Mouse (Mus musculus) neural tube, embryonic 15.5 days (tissue): ENCODE data around the gene Pknox1. TPM values are rescaled to one million over a fixed set of nuclear protein-coding genes. Genes with fewer than 3 reads are reported as not detected.

Experiments used
- ATAC-seq: fragments of 200-750 bp; cut with Nextera tagmentation; 2 replicates; pipeline ENCODE4 v1.8.0; 2017; ENCODE audit warnings: mild to moderate bottlenecking, moderate TSS enrichment, moderate library complexity; ENCODE audit not compliant: low FRiP score
- H3K27ac ChIP-seq: fragments of 300-500 bp; sonication (generic); replicated peaks from 2 replicates; pipeline ENCODE4 v1.5.1; 2015; ENCODE audit warnings: mild to moderate bottlenecking, inconsistent platforms
- H3K27me3 ChIP-seq: fragments of 300-500 bp; sonication (generic); replicated peaks from 2 replicates; pipeline ENCODE4 v1.6.1; 2015; ENCODE audit warnings: inconsistent platforms
- H3K36me3 ChIP-seq: fragments of 300-500 bp; sonication (generic); 2 replicates; pipeline ENCODE4 v1.6.1; 2015; ENCODE audit warnings: inconsistent platforms
- H3K4me1 ChIP-seq: fragments of 300-500 bp; sonication (generic); 2 replicates; pipeline ENCODE4 v1.6.1; 2015; ENCODE audit warnings: inconsistent platforms
- H3K4me2 ChIP-seq: fragments of 300-500 bp; sonication (generic); 2 replicates; pipeline ENCODE4 v1.6.1; 2015; ENCODE audit warnings: inconsistent platforms, mild to moderate bottlenecking, moderate library complexity
- H3K4me3 ChIP-seq: fragments of 300-500 bp; sonication (generic); replicated peaks from 2 replicates; pipeline ENCODE4 v1.5.1; 2015; ENCODE audit warnings: mild to moderate bottlenecking, inconsistent platforms
- H3K9ac ChIP-seq: fragments of 300-500 bp; sonication (generic); replicated peaks from 2 replicates; pipeline ENCODE4 v1.6.1; 2015; ENCODE audit warnings: mild to moderate bottlenecking, inconsistent platforms
- H3K9me3 ChIP-seq: fragments of 300-500 bp; sonication (generic); replicated peaks from 2 replicates; pipeline ENCODE4 v1.6.1; 2016; ENCODE audit warnings: inconsistent platforms
- WGBS: fragments of 180-500 bp; shearing (Covaris S2); methylation state at CpG from one replicate; pipeline ENCODE4 v1.1.7; 2015; ENCODE audit warnings: mixed read lengths; 5-methylcytosine and 5-hydroxymethylcytosine counted together
- polyA plus RNA-seq: library from polyadenylated mRNA; unstranded; fragments of >200 nt; fragmentation: Nextera tagmentation; extraction: Ambion mirVana; gene quantifications from 2 replicates; pipeline ENCODE4 v1.2.1, GENCODE M21; 2015

Pknox1 gene
- polyA plus RNA-seq, 1 experiment from 2014 or later: 43.4 TPM

DNA sequence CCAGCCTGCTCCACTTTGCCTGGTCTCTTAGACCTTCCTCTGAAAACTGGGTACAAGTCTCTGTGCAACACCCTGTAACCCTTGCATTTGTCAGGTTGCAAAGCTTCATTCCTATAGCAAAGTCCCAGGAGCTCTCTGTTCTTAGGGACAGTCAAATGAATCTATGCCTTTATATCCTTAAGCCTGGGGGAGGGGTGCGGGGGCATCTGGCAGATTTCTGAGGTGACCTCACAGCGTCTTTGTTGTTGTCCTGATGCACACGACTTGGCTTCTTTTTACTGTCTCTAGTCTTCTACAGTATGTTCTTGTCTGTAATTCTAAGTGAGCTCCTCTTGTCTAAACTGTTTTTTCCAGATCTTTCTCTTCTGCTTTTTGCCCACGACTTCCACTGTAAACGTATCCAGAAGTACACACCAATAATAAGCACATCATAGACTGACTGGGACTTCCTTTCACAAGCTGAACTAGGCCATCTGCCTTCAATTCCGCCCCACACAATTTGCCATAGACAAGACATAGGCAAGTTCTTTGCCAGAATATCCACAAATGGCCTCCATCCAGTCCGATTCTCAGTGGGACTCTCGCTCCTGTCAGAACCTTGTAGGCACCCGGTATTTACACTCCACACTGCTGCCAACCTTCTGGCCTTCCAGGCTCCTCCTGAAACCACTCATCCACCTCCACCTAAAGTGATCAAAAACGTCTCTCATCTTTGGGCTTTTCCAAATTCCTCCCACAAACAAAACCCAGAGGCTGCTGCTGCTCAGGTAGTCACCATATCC is 12.1 kb downstream of the Pknox1 start:
- ATAC-seq: no peak

DNA sequence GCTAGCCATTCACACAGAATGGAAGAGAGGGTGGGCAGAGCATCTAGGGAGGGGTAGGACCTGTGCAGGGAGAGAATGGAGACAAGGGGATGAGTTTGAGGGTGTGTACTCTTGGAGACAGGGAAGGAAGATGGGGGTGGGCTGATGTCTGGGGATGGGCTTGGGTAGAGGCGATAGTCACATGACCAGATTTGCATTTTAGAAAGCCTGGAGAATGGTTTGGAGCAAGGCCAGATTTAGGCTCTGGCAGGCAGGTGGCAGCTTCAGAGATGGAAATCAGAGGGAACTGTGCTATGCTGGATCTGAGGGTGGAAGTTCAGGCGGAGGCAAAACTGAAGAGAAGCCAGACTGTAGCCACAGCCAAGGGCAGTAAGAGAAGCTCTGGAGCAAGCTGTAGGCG is 15.8 kb downstream of the Pknox1 start:
- 42% methylated on average over 3 of the region's 3 CpGs for WGBS
- H3K4me2 ChIP-seq: no peak overlapping the region
- peaks cover 12% of the 10 kb centered on the region for H3K36me3 ChIP-seq
- no peak overlapping the region for H3K4me3 ChIP-seq
- peaks cover 36% of the 10 kb centered on the region for H3K4me1 ChIP-seq
- H3K27me3 ChIP-seq: no peaks in the 10 kb centered on the region
- no peak overlapping the region for H3K9ac ChIP-seq
- no peaks in the 10 kb centered on the region for H3K9me3 ChIP-seq
- no peak for ATAC-seq
- H3K27ac ChIP-seq: no peak overlapping the region

More for the DNA sequence above, 12.1 kb downstream of the Pknox1 start:
- no peaks in the 10 kb centered on the region for H3K27me3 ChIP-seq
- no peaks in the 10 kb centered on the region for H3K9me3 ChIP-seq
- no peak overlapping the region for H3K9ac ChIP-seq
- no peak overlapping the region for H3K27ac ChIP-seq
- no peak overlapping the region for H3K4me2 ChIP-seq
- peaks cover 19% of the 10 kb centered on the region for H3K4me1 ChIP-seq
- H3K4me3 ChIP-seq: no peak overlapping the region
- 83% methylated on average over 10 of the region's 10 CpGs for WGBS
- no peaks in the 10 kb centered on the region for H3K36me3 ChIP-seq

DNA sequence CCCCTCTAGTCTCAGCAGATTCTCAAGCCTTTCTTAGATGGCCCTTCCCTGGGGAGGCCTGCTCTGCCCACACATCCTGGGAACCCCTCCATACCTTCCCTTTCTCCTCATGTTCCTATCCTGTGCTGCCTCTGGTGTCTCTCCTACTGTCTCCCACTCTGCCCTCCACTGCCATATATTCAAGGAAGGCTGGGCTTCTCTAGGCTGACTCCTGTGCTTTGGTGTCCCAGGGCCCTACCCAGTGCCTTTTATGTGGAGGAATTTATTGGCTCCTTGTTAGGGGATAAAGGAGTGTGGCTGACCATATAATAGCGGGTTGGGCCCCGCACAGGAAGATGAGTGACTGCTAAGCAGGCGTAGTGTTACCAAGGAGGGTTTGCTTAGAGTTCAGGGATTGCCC is 18.7 kb downstream of the Pknox1 start:
- H3K27me3 ChIP-seq: no peaks in the 10 kb centered on the region
- H3K36me3 ChIP-seq: peaks cover 24% of the 10 kb centered on the region
- no peak overlapping the region for H3K4me3 ChIP-seq
- H3K4me2 ChIP-seq: no peak overlapping the region
- H3K27ac ChIP-seq: peak overlapping the region; percentile 3; the same call in 1 of the 2 replicates
- 0 out of 2 replicates have a peak overlapping the region, but pooled peaks have one; percentile 1 for H3K9ac ChIP-seq
- WGBS: 13% methylated on average over 3 of the region's 3 CpGs
- ATAC-seq: no peak
- H3K9me3 ChIP-seq: no peaks in the 10 kb centered on the region
- H3K4me1 ChIP-seq: peaks cover 36% of the 10 kb centered on the region

DNA sequence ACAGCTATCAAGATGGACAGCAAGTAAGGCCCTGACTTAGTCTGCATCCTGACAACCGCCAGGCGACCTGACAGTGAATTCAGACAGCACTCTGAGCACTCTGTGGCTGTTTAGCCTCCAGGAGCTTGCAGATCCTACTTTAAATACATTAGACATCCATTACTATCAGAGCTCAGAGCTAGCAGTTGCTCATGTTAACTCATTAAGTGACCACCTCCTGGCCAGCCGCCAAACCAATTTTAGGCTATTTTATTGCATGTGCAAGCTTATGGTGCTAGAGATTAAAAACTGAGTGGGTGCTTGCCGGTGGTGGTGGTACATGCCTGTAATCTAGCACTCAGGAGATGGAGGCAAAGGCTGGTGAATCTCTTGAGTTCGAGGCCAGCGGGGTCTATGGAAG is 19.2 kb downstream of the Pknox1 start:
- Histone ChIP-seq H3K9ac (no peak overlapping the region), H3K4me3 (no peak overlapping the region), H3K4me2 (no peak overlapping the region), H3K36me3 (peaks cover 30% of the 10 kb centered on the region), H3K9me3 (no peaks in the 10 kb centered on the region), H3K4me1 (peaks cover 36% of the 10 kb centered on the region), H3K27ac (0 out of 2 replicates have a peak overlapping the region, but pooled peaks have one; percentile 3), H3K27me3 (no peaks in the 10 kb centered on the region)
- WGBS: 70% methylated on average over 6 of the region's 6 CpGs
- ATAC-seq: no peak

DNA sequence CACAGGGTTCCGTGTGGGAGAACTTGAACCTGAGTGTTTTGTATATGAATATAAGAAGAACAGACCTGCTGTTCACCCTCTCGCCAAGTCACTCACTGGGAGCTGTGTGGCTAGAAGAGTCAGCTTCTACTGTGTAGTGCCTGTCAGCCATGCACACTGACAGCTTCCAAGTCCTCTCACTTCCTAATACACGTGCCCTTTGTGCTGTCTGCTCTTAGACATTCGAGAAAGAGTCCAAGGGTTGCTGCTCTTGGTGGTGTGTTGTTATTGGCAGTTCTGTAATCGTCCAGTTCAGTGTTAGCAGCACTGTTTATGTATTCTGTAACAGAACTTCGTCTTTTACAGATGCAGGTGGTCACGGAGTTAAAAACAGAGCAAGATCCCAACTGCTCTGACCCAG is 23.6 kb downstream of the Pknox1 start:
- Histone ChIP-seq H3K36me3 (peaks cover 72% of the 10 kb centered on the region), H3K9ac (no peak overlapping the region; the same call in 1 of the 2 replicates), H3K4me2 (no peak overlapping the region), H3K27ac (no peak overlapping the region), H3K4me3 (no peak overlapping the region), H3K27me3 (no peaks in the 10 kb centered on the region), H3K4me1 (peaks cover 8% of the 10 kb centered on the region), H3K9me3 (no peaks in the 10 kb centered on the region)
- ATAC-seq: no peak
- WGBS: 85% methylated on average over 7 of the region's 7 CpGs

DNA sequence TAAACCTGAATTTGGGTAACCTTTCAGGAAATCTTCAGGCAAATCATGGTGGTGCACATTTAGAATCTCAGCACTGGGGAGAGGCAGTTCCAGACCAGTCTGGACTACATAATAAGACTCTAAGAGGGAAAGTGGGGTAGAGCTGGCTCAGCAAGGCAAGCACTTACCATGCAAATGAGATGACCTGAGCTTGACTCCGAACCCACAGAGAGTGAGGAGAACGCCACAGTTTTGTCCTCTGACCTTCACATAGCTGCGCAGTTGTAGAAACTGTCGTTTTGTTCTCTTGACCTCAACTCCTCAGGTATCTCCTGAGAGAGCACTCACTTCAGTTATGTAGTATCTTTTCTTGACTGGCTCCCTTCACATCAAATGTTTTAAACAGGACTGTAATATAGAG is 24.2 kb downstream of the Pknox1 start:
- 0 out of 2 replicates have a peak, but pooled peaks cover 2% of the 10 kb centered on the region for H3K4me1 ChIP-seq
- no peak overlapping the region for H3K27ac ChIP-seq
- WGBS: 89% methylated on average over 4 of the region's 4 CpGs
- H3K4me2 ChIP-seq: no peak overlapping the region
- ATAC-seq: no peak
- no peaks in the 10 kb centered on the region for H3K9me3 ChIP-seq
- H3K4me3 ChIP-seq: no peak overlapping the region
- H3K9ac ChIP-seq: no peak overlapping the region
- no peaks in the 10 kb centered on the region for H3K27me3 ChIP-seq
- peaks cover 77% of the 10 kb centered on the region for H3K36me3 ChIP-seq

DNA sequence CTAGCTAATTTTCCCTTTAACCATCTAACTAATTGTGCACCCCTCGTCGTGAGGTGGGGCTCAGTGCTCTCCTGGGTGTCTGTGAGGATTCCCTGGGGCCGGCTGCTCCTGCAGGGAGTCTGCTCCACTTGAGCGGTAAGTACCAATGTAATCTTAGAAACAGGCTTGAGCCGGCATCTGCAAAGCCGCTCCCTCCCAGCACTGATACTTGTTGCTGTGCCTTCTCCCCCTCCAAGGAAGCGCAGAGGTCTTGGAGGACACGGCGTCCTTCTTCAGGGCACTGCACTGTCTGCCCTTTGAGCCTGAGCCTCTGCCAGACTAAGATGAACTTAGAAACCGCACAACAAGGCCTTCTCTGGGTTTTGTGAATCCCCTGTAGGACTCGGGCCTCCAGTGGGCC is 26.3 kb downstream of the Pknox1 start:
- no peaks in the 10 kb centered on the region for H3K27me3 ChIP-seq
- H3K4me3 ChIP-seq: no peak overlapping the region
- 0 out of 2 replicates have a peak, but pooled peaks cover 6% of the 10 kb centered on the region for H3K4me1 ChIP-seq
- H3K27ac ChIP-seq: no peak overlapping the region
- no peak overlapping the region for H3K9ac ChIP-seq
- WGBS: 87% methylated on average over 11 of the region's 11 CpGs
- peaks cover 77% of the 10 kb centered on the region for H3K36me3 ChIP-seq
- no peaks in the 10 kb centered on the region for H3K9me3 ChIP-seq
- H3K4me2 ChIP-seq: no peak overlapping the region
- ATAC-seq: no peak

DNA sequence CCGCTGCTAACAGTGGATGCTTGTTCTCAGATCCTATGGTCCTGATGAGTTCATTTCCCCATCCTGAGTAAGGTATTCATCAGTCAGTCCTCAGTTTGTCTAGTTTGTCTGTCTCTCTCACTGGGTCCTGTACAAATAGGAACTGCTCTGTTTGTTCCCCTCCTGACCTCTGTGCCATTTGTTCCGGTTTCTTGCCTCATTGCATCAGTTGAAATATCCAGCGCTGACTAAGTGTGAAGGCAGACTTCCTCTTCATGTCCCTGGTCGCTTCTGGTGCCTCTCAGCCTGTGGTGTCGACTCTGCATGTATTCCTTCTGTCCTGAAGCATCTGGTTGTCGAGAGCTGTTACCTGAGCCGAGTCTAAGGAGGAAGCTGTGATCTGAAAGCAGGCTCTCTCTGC is 30.1 kb downstream of the Pknox1 start:
- WGBS: 80% methylated on average over 7 of the region's 7 CpGs
- H3K27ac ChIP-seq: 0 out of 2 replicates have a peak overlapping the region, but pooled peaks have one; percentile 3
- ATAC-seq: no peak
- H3K4me1 ChIP-seq: 0 out of 2 replicates have a peak, but pooled peaks cover 6% of the 10 kb centered on the region
- H3K36me3 ChIP-seq: peaks cover 90% of the 10 kb centered on the region
- no peak overlapping the region for H3K4me2 ChIP-seq
- no peaks in the 10 kb centered on the region for H3K27me3 ChIP-seq
- no peak overlapping the region for H3K4me3 ChIP-seq
- no peak overlapping the region for H3K9ac ChIP-seq
- H3K9me3 ChIP-seq: no peaks in the 10 kb centered on the region

DNA sequence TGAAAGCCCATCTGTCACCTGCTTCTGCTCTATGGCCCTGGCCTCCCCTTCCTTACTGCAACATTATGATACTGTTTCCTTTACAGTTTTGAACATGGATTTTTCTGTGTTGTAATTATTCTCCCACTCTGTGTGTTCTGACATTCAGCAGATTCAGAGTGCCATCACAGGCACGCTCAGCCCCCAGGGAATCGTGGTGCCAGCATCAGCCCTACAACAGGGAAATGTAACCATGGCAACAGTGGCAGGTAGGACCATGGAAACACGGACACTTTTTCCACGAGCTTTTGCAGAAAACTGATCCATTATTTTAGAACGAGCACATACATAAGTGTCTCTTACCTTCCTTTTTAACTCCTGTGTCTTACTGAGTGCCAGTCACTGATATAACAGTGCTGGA is 30.5 kb downstream of the Pknox1 start:
- 66% methylated on average over 5 of the region's 5 CpGs for WGBS
- Histone ChIP-seq H3K4me3 (no peak overlapping the region), H3K9me3 (no peaks in the 10 kb centered on the region), H3K4me1 (0 out of 2 replicates have a peak, but pooled peaks cover 6% of the 10 kb centered on the region), H3K9ac (no peak overlapping the region), H3K27ac (0 out of 2 replicates have a peak overlapping the region, but pooled peaks have one; percentile 3), H3K27me3 (no peaks in the 10 kb centered on the region), H3K36me3 (peaks cover 91% of the 10 kb centered on the region), H3K4me2 (no peak overlapping the region)
- no peak for ATAC-seq

DNA sequence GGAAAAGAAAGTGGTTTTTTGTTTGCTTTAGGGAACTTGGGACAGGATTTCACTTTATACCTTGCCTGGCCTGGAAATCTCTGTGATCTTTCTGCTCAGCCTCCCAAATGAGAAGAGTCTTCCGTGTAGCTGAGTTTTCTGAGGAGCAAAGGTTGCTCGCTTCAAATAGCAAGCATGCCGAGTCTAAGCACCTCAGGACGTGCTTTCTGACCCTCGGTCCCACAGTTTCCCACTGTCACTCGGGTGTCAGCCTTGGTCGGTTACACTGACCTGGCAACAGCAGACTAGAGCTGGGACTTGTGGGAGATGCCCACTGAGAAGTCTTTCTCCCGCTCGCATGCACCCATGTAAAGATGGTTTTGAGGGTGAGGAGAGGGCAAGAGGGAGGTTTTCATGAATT is 33.4 kb downstream of the Pknox1 start:
- Histone ChIP-seq H3K4me2 (no peak overlapping the region), H3K9me3 (no peaks in the 10 kb centered on the region), H3K27ac (no peak overlapping the region), H3K9ac (no peak overlapping the region), H3K4me1 (0 out of 2 replicates have a peak, but pooled peaks cover 6% of the 10 kb centered on the region), H3K27me3 (no peaks in the 10 kb centered on the region), H3K4me3 (no peak overlapping the region), H3K36me3 (peaks cover 85% of the 10 kb centered on the region)
- 90% methylated on average over 9 of the region's 9 CpGs for WGBS
- ATAC-seq: no peak

DNA sequence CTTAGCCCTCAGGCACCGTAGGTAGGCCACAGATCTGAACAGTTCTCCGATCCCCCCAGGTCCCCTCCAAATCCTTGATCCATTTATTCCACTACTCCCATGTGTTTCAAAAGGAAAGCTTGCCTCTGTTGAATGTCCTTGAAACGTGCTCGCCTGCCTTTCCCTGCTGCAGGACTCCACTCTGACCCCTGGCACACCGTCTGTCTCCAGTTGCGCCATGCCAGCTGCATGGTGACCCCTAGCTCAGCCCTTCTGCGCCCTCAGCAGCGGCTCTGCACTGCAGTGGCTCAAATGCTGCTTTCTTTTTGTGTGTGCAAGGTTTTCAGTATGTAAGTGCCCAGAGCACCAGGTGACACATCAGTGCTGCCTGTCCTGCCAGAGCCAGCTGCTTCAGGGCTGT is 34.1 kb downstream of the Pknox1 start:
- ATAC-seq: no peak
- H3K36me3 ChIP-seq: peaks cover 84% of the 10 kb centered on the region
- H3K9ac ChIP-seq: no peak overlapping the region
- H3K4me2 ChIP-seq: no peak overlapping the region
- no peaks in the 10 kb centered on the region for H3K27me3 ChIP-seq
- H3K4me3 ChIP-seq: no peak overlapping the region
- H3K27ac ChIP-seq: no peak overlapping the region
- 95% methylated on average over 8 of the region's 8 CpGs for WGBS
- 0 out of 2 replicates have a peak, but pooled peaks cover 6% of the 10 kb centered on the region for H3K4me1 ChIP-seq
- H3K9me3 ChIP-seq: no peaks in the 10 kb centered on the region

DNA sequence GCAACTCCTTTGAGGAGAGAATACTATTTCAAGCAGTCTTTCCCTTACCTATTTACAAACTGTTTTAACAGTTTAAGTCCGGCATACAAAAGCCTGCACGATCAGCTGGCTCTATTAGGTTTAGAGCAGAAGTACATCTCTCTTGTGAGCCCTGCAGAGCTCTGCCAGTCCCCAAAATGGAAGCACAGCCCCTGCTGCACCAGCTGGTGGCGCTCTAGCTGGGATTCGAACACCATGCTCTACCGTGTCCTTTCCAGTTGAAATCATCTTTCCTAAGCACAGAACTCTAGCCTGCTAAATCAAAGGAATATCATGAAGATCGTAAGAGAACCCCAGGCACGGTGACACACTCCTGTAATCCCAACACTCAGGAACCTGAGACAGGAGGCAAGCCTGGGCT is 41.9 kb downstream of the Pknox1 start:
- peaks cover 55% of the 10 kb centered on the region for H3K36me3 ChIP-seq
- H3K9ac ChIP-seq: no peak overlapping the region
- no peak overlapping the region for H3K4me2 ChIP-seq
- no peaks in the 10 kb centered on the region for H3K4me1 ChIP-seq
- no peak overlapping the region for H3K4me3 ChIP-seq
- no peak for ATAC-seq
- 86% methylated on average over 7 of the region's 7 CpGs for WGBS
- no peak overlapping the region for H3K27ac ChIP-seq
- H3K27me3 ChIP-seq: no peaks in the 10 kb centered on the region
- H3K9me3 ChIP-seq: no peaks in the 10 kb centered on the region
